Mouse (Mus musculus) CD4-positive, CD25-positive, alpha-beta regulatory T cell (primary cell): Measurements from ENCODE around the gene Il21. TPM values are rescaled to one million over a fixed set of nuclear protein-coding genes. Genes with fewer than 3 reads are reported as not detected.

Experiments
- polyA plus RNA-seq: library from polyadenylated mRNA; unstranded; fragments of 100-300 nt; shearing (Covaris generic); gene quantifications from one replicate; pipeline ENCODE4 v1.2.1, GENCODE M21; 2017

The Il21 gene
- 0.41 TPM for polyA plus RNA-seq

GRCm38 (mm10) chr3:37232586-37233222 is at the start of gene Il21:
Gene Il21, minus strand, starts transcription at chr3:37232636.

Other genes starting within 250 kb of the Il21 start
- not detected for gene Adad1, start 169.1 kb downstream of the Il21 start, polyA plus RNA-seq
- gene Il2, start 106.7 kb downstream of the Il21 start, polyA plus RNA-seq, result 1.3 TPM
- gene Bbs12, start 79.9 kb upstream of the Il21 start, polyA plus RNA-seq, result 4.7 TPM
- gene Cetn4, start 80.1 kb upstream of the Il21 start, polyA plus RNA-seq, result 1.3 TPM
- 2.9 TPM for gene Fgf2, start 115.7 kb upstream of the Il21 start, polyA plus RNA-seq
- gene Spata5, start 187.3 kb upstream of the Il21 start, polyA plus RNA-seq, result 46.4 TPM
- 23.3 TPM for gene Nudt6, start 187.6 kb upstream of the Il21 start, polyA plus RNA-seq